Mouse (Mus musculus): Measurements from ENCODE around the gene Pop7.

The Pop7 gene

GRCm38 (mm10) chr5:137500186-137500585 is 2.1 kb downstream of the Pop7 start:
- no peak for DNase-seq (ENCODE audit: low read depth, low spot score)

- DNase-seq (ENCODE audit: low read depth, low spot score): no peak
Measured at GRCm38 (mm10) chr5:137493831-137494230, 8.5 kb downstream of the Pop7 start.

- DNase-seq (ENCODE audit: low read depth, low spot score): peak; percentile 53
Measured at GRCm38 (mm10) chr5:137491559-137491958, 10.8 kb downstream of the Pop7 start.

- DNase-seq (ENCODE audit: low read depth, low spot score): no peak
Measured at GRCm38 (mm10) chr5:137487616-137488015, 14.7 kb downstream of the Pop7 start.

- DNase-seq (ENCODE audit: low read depth, low spot score): no peak
Measured at GRCm38 (mm10) chr5:137485851-137486155, 16.5 kb downstream of the Pop7 start.

GRCm38 (mm10) chr5:137485071-137485850 is 17.1 kb downstream of the Pop7 start:
- DNase-seq (ENCODE audit: low read depth, low spot score): no peak

- no peak for DNase-seq (ENCODE audit: low read depth, low spot score)
Measured at GRCm38 (mm10) chr5:137481897-137482296, 20.4 kb downstream of the Pop7 start.

- DNase-seq (ENCODE audit: low read depth, low spot score): peak; percentile 76
Measured at GRCm38 (mm10) chr5:137481138-137481537, 21.2 kb downstream of the Pop7 start.

GRCm38 (mm10) chr5:137476964-137477363 is 25.4 kb downstream of the Pop7 start, which contains the start of gene Zan:
Zan (minus strand) TSS chr5:137477064.
- DNase-seq (ENCODE audit: low read depth, low spot score): no peak

- DNase-seq (ENCODE audit: low read depth, low spot score): no peak
Measured at GRCm38 (mm10) chr5:137474351-137474750, 28.0 kb downstream of the Pop7 start.

GRCm38 (mm10) chr5:137472252-137472904 is 29.9 kb downstream of the Pop7 start:
- no peak for DNase-seq (ENCODE audit: low read depth, low spot score)

- no peak for DNase-seq (ENCODE audit: low read depth, low spot score)
Measured at GRCm38 (mm10) chr5:137466946-137467345, 35.4 kb downstream of the Pop7 start.

- DNase-seq (ENCODE audit: low read depth, low spot score): no peak
Measured at GRCm38 (mm10) chr5:137465049-137465448, 37.3 kb downstream of the Pop7 start.

- no peak for DNase-seq (ENCODE audit: low read depth, low spot score)
Measured at GRCm38 (mm10) chr5:137455866-137456591, 46.3 kb downstream of the Pop7 start.

- DNase-seq (ENCODE audit: low read depth, low spot score): no peak
Measured at GRCm38 (mm10) chr5:137455206-137455605, 47.1 kb downstream of the Pop7 start.
